Mouse (Mus musculus) T-cell, adult 2 months (primary cell): ENCODE results near the gene Marco.

ENCODE experiments used
- DNase-seq: peaks from one replicate; pipeline ENCODE4 v3.0.0; 2022; ENCODE audit warnings: low spot score

Gene Marco

GRCm38 (mm10) chr1:120504924-120505323 is at the start of gene Marco:
Gene Marco, minus strand, starts transcription at chr1:120505024.
- DNase-seq, result no peak

DNA sequence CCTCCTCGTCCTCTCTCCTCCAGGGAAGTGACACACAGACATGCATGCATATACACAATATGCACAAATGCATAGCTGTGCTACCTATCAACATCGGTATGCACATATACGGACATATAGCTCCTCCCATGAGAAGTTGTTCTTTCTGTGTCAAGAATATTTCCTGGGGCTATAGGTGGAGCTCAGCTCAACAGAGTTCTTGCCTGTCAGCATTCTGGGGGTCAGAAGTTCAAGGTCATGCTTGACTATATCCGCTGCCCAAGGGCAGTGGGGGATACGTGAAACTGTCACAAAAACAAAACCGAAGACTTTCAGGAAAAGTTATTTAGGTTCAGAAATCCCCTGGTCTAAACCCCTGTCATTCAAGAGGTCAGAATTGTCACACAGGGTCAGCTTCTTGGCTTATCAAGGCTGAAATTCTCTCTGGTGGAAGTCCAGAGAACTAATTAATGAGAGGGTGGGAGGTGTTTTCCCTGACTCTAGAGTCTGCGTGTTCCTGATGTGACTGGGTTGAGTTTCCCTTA is 34.7 kb upstream of the Marco start:
- no peak for DNase-seq

DNA sequence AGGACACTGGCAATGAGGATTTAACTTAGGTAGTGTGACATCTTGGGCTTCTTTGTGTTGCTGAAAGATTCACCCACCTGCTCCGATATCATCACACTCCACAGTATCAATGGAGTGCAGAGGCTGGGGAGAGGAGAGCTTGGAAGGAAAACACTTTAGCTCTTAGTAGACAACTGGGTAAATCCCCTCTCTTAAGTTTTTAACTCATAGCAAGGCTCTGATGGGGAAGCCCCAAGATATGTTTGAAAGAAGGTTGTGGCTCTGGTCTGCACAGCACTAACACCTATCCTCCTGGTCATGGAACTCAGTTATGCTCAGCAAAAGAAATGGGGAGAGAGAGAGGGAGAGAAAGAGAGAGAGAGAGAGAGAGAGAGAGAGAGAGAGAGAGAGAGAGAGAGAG is 32.2 kb upstream of the Marco start:
- DNase-seq, result no peak

DNA sequence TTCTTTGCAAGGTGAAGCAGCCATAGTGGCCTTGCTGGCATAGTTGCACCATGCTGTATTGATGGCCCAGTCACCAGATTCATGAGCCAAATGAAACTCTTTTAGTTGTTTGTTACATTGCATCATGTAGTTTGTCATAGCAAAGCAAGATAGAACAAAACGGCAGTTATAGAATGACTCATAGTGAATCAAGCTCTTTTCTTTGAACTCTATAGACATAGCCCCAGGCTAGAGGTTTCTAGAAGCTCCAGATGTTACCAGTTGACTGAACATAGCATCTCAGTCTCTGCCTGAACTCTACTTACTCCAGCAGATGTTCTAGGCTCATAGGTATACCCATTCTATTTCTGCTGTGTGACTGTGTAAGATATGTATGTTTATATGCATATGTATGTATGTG is 31.1 kb upstream of the Marco start:
- DNase-seq, result no peak

DNA sequence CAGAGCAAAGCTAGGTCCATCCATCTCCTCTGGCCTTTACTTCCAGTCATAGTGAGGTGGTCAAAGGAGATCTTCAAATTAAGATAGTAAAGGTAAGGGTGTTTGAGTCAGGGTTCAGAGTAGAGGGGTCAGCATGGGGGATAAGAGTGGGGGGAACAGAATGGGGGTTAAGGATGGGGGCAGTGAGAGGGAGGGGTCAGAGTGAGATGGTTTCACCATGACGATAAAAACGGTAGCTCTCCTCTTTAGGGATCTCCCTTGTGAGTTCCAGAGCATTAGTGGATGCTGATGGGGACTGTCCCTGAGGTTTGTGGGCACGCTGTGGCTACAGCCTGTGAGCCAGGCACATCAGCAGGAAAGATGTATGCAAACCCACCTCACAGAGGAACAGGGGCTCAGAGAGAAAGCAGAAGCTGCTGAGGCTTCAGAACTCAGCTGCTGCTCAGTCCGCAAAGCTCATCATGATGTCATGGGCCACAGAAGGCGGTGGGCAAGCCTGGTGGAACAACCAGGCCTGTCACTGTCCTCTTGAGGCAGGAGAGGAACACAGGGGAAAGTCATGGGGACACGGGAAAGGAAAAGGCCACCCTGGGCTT is 27.6 kb upstream of the Marco start:
- no peak for DNase-seq

- no peak for DNase-seq
Observed at GRCm38 (mm10) chr1:120531770-120532169, 26.9 kb upstream of the Marco start.

GRCm38 (mm10) chr1:120529881-120530280 is 25.1 kb upstream of the Marco start:
- no peak for DNase-seq

DNA sequence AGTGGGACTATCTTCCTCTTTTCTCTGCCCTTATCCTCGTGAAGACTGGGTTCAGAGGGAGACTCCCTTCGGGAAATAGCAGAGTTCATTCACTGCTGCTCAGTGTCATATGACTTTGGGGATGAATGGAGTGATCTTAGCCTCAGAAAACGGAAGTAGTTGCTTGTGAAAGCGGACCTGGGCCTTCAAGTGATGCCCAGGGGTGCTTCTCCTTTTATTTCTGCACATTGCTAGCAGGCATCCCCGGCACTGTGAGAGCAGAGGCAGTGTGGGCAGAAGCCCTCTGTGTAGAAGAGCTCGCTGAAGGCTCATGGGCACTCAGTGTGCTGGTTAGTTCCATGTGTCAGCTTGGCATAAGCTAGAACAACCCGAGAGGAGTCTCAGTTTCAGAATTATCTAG is 12.8 kb upstream of the Marco start:
- DNase-seq, result no peak

- DNase-seq, result no peak
Observed at GRCm38 (mm10) chr1:120510311-120510710, 5.5 kb upstream of the Marco start.

DNA sequence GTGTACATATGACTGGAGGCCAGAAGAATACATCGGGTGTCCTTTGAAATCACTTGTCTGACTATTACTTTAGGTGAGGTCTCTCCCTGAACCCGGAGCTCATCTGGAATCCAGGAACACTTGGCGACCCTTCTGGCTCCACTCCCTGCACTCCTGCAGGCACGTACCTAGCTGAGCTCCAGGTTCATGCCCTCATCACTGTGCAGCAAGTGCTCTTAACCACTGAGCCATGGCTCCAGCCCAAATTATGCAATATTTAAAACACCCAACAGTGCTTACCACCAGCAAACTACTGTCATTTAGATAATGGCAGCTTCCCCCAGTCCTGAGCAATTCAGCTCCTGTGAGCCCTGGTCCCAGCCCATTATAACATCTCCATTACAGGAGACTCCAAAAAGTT is 4.2 kb upstream of the Marco start:
- no peak for DNase-seq

DNA sequence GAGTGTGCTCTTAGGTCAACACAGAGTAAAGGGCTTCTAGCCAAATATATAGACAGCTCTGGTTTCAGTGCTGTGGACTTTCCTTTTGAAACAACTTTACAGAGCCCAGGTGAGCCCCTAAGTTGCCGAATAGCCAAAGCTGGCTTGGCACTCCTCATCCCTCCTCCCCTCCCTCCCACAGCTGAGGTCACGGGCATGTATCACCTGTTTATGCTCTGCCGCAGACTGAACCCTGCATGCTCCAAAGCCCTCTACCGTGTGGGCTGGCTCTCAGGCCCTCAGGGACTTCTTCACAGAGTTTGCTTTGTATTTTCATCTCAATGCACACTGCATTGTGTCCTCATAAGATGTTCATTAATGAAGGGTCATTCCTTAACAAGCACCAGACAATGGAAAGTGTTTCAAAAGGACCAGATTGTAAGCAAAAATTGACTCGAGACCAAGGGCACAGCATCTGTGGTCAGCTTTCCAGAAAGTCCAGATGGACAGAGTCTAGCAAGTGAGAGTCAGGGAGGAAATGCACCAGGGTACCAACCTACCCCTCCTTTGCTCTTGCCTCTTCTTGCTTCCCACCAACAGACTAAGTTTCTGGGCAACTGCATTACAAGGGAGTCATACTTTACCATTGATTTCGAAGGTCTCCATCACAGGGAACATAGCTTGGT is 646 bp downstream of the Marco start:
- no peak for DNase-seq

DNA sequence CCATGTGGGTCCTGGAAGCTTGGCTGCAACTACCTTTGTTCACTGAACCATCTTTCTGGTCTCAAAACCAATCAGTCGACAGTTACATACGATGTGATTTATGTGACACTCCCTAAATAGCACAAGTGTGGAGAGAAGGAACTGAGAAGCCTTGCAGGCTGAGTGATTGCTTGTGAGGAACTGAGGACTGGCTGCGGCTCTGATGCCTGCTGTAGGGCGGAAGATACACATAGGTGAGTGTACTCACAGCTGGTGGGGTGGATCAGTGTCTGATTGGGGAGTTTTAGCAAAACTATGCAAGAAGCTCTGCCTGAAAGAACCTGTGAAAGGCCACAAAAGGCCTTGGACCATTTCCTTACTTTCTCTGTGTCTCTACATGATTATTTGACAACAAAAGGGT is 3.3 kb downstream of the Marco start:
- no peak for DNase-seq

- no peak for DNase-seq
Observed at GRCm38 (mm10) chr1:120498036-120498435, 6.8 kb downstream of the Marco start.

DNA sequence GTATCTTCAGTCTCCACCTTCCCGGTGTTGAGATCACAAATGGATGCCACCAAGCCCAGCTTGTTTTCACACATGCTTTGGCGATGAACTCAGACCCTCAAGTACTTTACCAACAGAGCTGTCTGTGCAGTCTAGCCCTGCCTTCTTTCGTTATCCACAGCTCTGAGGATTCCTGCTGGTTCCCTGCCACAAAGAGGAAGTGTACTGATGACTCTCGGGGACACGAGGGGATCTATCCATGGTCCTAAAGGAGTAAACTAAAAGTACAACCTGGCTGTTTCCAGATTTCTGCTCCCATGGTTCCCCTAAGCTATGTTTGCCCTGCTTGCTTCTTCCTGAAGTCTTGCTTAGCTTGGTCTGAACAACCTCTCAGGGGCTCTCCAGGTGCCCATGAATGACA is 23.9 kb downstream of the Marco start:
- no peak for DNase-seq

GRCm38 (mm10) chr1:120474825-120475224 is 30.0 kb downstream of the Marco start:
- no peak for DNase-seq

DNA sequence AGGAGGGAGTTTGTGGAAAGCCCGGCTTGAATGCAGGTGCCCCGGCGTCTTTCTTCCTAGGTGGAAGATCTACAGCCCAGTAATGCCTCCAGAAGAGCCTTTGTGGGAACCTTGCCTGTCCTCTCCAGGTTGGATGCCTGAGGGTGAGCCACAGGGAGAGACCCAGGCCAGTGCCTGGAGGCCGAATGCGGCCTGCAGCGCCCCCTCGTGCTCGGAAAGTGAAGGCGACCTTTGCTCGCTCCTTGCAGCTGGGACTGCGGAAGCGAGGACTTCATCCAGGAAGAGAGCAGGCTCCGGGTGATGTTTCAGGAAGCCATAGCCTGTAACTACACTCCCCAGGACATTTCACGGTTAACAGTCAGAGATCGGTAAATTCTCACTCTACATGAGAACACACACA is 35.9 kb downstream of the Marco start:
- peak; percentile 40 for DNase-seq

- no peak for DNase-seq
Observed at GRCm38 (mm10) chr1:120467323-120467722, 37.5 kb downstream of the Marco start.

- no peak for DNase-seq
Observed at GRCm38 (mm10) chr1:120466751-120467150, 38.1 kb downstream of the Marco start.

- DNase-seq, result no peak
Observed at GRCm38 (mm10) chr1:120459032-120459431, 45.8 kb downstream of the Marco start.

DNA sequence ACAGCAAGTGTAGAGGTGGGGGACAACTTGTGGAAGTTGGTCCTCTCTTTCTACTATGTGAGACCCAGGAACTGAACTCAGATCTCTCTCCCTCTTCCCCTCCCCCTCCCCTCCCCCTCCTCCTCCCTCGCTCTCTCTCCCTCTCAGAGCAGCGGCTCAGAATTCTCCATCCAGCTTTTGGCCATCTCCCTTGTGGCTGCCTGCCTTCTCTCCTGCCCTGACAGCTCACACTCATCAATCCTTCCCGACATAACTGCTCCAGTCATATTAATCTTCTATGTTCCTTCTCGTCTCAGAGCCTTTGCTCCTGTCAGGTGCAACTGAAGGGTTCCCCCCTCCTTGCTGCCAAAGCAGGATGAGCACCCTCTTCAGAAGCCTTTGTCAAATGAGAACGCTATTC is 46.3 kb downstream of the Marco start:
- no peak for DNase-seq

GRCm38 (mm10) chr1:120451486-120452270 is 53.1 kb downstream of the Marco start:
- no peak for DNase-seq

- DNase-seq, result no peak
Observed at GRCm38 (mm10) chr1:120449662-120450061, 55.2 kb downstream of the Marco start.

- DNase-seq, result no peak
Observed at GRCm38 (mm10) chr1:120443228-120443639, 61.6 kb downstream of the Marco start.
